Mouse (Mus musculus): ENCODE data around the gene Pyy. TPM values are rescaled to one million over a fixed set of nuclear protein-coding genes. Genes with fewer than 3 reads are reported as not detected.

Pyy gene
- total and polyA plus RNA-seq, 2 experiments from 2014 or later: not detected

GRCm38 (mm10) chr11:102106911-102107310, 721 bp downstream of the Pyy start:
- no peak overlapping the region for H3K4me2 ChIP-seq (ENCODE audit: low read depth, low read length)
- no peaks in the 10 kb centered on the region for H3K36me3 ChIP-seq (replicated peaks; ENCODE audit: control insufficient read depth, insufficient read depth, low read length)
- 0 out of 2 replicates have a peak overlapping the region, but pooled peaks have one; percentile 9 for H3K4me3 ChIP-seq (ENCODE audit: low read depth, low read length)
- DNase-seq (ENCODE audit: low spot score) (no peak), ATAC-seq (ENCODE audit: insufficient read depth, low read depth) (no peak)
- peaks cover 67% of the 10 kb centered on the region for H3K27me3 ChIP-seq (ENCODE audit: control insufficient read depth, insufficient read depth, low read length)
- H3K4me1 ChIP-seq (ENCODE audit: control insufficient read depth, insufficient read depth): no peaks in the 10 kb centered on the region
- 4% methylated on average over 21 of the region's 21 CpGs for WGBS
- no peaks in the 10 kb centered on the region for H3K9me3 ChIP-seq (replicated peaks; ENCODE audit: control insufficient read depth, low read length)
- TF ChIP-seq EP300 (IDR thresholded peaks at IDR 0.05; ENCODE audit: low read depth): no peak
- TF ChIP-seq CTCF (IDR thresholded peaks at IDR 0.05; ENCODE audit: low read depth): no peak
- no peak overlapping the region for H3K9ac ChIP-seq (replicated peaks; ENCODE audit: low read depth, low read length)
- H3K27ac ChIP-seq (ENCODE audit: low read depth): no peak overlapping the region

DNA sequence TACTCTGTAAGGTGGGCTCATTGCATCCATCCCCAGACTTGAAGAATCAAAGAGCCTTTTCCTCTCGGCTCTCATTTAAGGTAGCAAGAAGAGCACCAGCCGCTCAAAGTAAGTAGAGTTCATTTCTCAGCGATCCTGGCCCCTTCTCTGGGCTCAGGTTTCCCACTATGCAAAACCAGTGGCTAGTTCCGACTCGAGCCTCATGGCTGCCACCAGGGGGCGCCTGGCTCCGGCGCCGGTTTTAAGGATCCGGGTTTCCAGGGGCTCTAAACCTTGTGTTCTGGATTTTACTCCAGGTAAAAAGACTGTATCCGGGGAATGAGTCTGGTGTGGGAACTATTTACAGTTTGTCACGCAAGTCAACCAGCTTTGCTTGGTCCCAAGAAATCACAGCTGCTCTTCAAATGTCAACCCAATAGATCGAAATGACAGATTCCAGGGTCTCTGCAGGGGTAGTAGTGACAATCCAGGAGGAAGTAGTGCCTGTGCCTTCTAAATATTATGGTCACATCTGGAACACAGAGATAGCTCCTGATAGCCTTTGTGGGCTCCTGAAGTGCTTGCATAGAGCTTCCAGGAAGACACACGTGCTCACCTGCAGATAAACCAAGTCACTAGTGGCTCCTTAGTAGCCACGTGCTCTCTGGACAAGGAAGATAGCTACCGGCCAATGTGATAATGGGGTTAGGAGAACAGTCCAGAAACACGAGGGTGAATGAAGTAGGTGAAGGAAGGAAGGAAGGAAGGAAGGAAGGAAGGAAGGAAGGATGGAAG, 5.0 kb downstream of the Pyy start:
- DNase-seq (ENCODE audit: low spot score) (peak; percentile 56), ATAC-seq (ENCODE audit: insufficient read depth, low read depth) (no peak)
- H3K9ac ChIP-seq (replicated peaks; ENCODE audit: low read depth, low read length): no peak overlapping the region; the same call in 1 of the 2 replicates
- no peak overlapping the region for H3K27ac ChIP-seq (ENCODE audit: low read depth)
- no peaks in the 10 kb centered on the region for H3K36me3 ChIP-seq (replicated peaks; ENCODE audit: control insufficient read depth, insufficient read depth, low read length)
- H3K4me2 ChIP-seq (ENCODE audit: low read depth, low read length): no peak overlapping the region
- H3K27me3 ChIP-seq (ENCODE audit: control insufficient read depth, insufficient read depth, low read length): peaks cover 60% of the 10 kb centered on the region
- no peak overlapping the region for H3K4me3 ChIP-seq (ENCODE audit: low read depth, low read length)
- no peaks in the 10 kb centered on the region for H3K9me3 ChIP-seq (replicated peaks; ENCODE audit: control insufficient read depth, low read length)
- peak; percentile 74 for TF ChIP-seq CTCF (IDR thresholded peaks at IDR 0.05; ENCODE audit: low read depth)
- TF ChIP-seq EP300 (IDR thresholded peaks at IDR 0.05; ENCODE audit: low read depth): no peak
- no peaks in the 10 kb centered on the region for H3K4me1 ChIP-seq (ENCODE audit: control insufficient read depth, insufficient read depth)
- 10% methylated on average over 17 of the region's 17 CpGs for WGBS

GRCm38 (mm10) chr11:102101219-102101618, 6.4 kb downstream of the Pyy start, which contains the start of gene Ppy:
Gene Ppy (minus strand): TSS chr11:102101319.
- ATAC-seq (ENCODE audit: insufficient read depth, low read depth) (no peak), DNase-seq (ENCODE audit: low spot score) (no peak)
- Histone ChIP-seq H3K36me3 (replicated peaks; ENCODE audit: control insufficient read depth, insufficient read depth, low read length) (no peaks in the 10 kb centered on the region), H3K27ac (ENCODE audit: low read depth) (no peak within 1 kb of the TSS), H3K9me3 (replicated peaks; ENCODE audit: control insufficient read depth, low read length) (no peaks in the 10 kb centered on the region), H3K9ac (replicated peaks; ENCODE audit: low read depth, low read length) (no peak within 1 kb of the TSS), H3K4me1 (ENCODE audit: control insufficient read depth, insufficient read depth) (peaks cover 8% of the 10 kb centered on the region), H3K27me3 (ENCODE audit: control insufficient read depth, insufficient read depth, low read length) (peaks cover 45% of the 10 kb centered on the region), H3K4me2 (ENCODE audit: low read depth, low read length) (no peak within 1 kb of the TSS), H3K4me3 (ENCODE audit: low read depth, low read length) (no peak within 1 kb of the TSS)
- TF ChIP-seq EP300 (IDR thresholded peaks at IDR 0.05; ENCODE audit: low read depth): no peak
- TF ChIP-seq CTCF (IDR thresholded peaks at IDR 0.05; ENCODE audit: low read depth): no peak
- WGBS: 83% methylated on average over 4 of the region's 4 CpGs

- DNase-seq (ENCODE audit: low spot score): peak; percentile 79
- Histone ChIP-seq H3K9me3 (replicated peaks; ENCODE audit: control insufficient read depth, low read length) (no peaks in the 10 kb centered on the region), H3K27me3 (ENCODE audit: control insufficient read depth, insufficient read depth, low read length) (peaks cover 15% of the 10 kb centered on the region; the same call in 1 of the 2 replicates), H3K27ac (ENCODE audit: low read depth) (no peak overlapping the region), H3K9ac (replicated peaks; ENCODE audit: low read depth, low read length) (no peak overlapping the region), H3K4me2 (ENCODE audit: low read depth, low read length) (peak overlapping the region; percentile 47), H3K4me1 (ENCODE audit: control insufficient read depth, insufficient read depth) (peaks cover 8% of the 10 kb centered on the region), H3K4me3 (ENCODE audit: low read depth, low read length) (peak overlapping the region; percentile 4), H3K36me3 (replicated peaks; ENCODE audit: control insufficient read depth, insufficient read depth, low read length) (no peaks in the 10 kb centered on the region)
- 2% methylated on average over 18 of the region's 18 CpGs for WGBS
- ATAC-seq (ENCODE audit: insufficient read depth, low read depth): peak; percentile 89
- TF ChIP-seq EP300 (IDR thresholded peaks at IDR 0.05; ENCODE audit: low read depth) (no peak), CTCF (IDR thresholded peaks at IDR 0.05; ENCODE audit: low read depth) (peak; percentile 63)
Measured at GRCm38 (mm10) chr11:102096887-102097391, 10.7 kb downstream of the Pyy start.

DNA sequence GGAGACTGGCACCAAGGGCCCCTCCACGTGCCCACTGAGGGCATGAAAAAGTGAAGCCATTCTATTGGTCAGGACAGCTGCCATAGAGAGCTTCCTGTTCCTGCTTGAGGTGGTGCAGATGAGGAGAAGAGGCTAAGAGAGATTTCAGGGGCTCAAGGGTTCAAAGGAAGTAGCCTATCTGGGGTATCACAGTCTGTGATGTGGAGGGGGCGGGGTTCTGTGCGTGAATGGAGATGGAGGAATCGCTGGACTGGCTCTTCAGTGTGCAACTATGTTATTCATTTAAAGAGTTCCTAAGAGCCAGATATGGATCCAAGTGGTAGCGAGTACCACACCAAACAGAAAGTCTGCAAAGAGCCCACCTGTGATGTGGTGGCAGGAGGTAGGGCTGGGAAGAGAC, 11.2 kb downstream of the Pyy start:
- DNase-seq (ENCODE audit: low spot score) (no peak), ATAC-seq (ENCODE audit: insufficient read depth, low read depth) (no peak; the same call in 1 of the 2 replicates)
- 60% methylated on average over 5 of the region's 5 CpGs for whole genome bisulfite sequencing
- Histone ChIP-seq H3K27ac (ENCODE audit: low read depth) (no peak overlapping the region), H3K9ac (replicated peaks; ENCODE audit: low read depth, low read length) (no peak overlapping the region), H3K36me3 (replicated peaks; ENCODE audit: control insufficient read depth, insufficient read depth, low read length) (no peaks in the 10 kb centered on the region), H3K9me3 (replicated peaks; ENCODE audit: control insufficient read depth, low read length) (no peaks in the 10 kb centered on the region), H3K4me2 (ENCODE audit: low read depth, low read length) (peak overlapping the region; percentile 47), H3K4me3 (ENCODE audit: low read depth, low read length) (no peak overlapping the region), H3K4me1 (ENCODE audit: control insufficient read depth, insufficient read depth) (peaks cover 8% of the 10 kb centered on the region), H3K27me3 (ENCODE audit: control insufficient read depth, insufficient read depth, low read length) (0 out of 2 replicates have a peak, but pooled peaks cover 10% of the 10 kb centered on the region)
- no peak for TF ChIP-seq EP300 (IDR thresholded peaks at IDR 0.05; ENCODE audit: low read depth)

Data from heart, postnatal 0 days (tissue).